Mouse (Mus musculus) kidney, adult 8-10 months (tissue): ENCODE measurements around the gene Anxa8.

Source experiments
- DNase-seq, 2 experiments: peaks; one replicate each; pipeline ENCODE4 v3.0.0; 2022

The Anxa8 gene

GRCm38 (mm10) chr14:34085731-34086130 is at the start of gene Anxa8:
TSS of gene Anxa8 (plus strand) at chr14:34085981.
- DNase-seq = no peak

GRCm38 (mm10) chr14:34041241-34041640 is 44.5 kb upstream of the Anxa8 start:
- DNase-seq = no peak

- no peak for DNase-seq
Observed at GRCm38 (mm10) chr14:34043341-34043740, 42.4 kb upstream of the Anxa8 start.

GRCm38 (mm10) chr14:34050101-34050779 is 35.5 kb upstream of the Anxa8 start:
- DNase-seq = no peak

- DNase-seq = no peak
Observed at GRCm38 (mm10) chr14:34052516-34052915, 33.3 kb upstream of the Anxa8 start, which contains the start of gene Antxrl. TSS of gene Antxrl (plus strand) at chr14:34052707.

GRCm38 (mm10) chr14:34071665-34072064 is 14.1 kb upstream of the Anxa8 start:
- DNase-seq = no peak

GRCm38 (mm10) chr14:34075346-34075745 is 10.4 kb upstream of the Anxa8 start:
- DNase-seq = peak; percentile 9

- DNase-seq = no peak
Observed at GRCm38 (mm10) chr14:34077222-34077621, 8.6 kb upstream of the Anxa8 start.

- DNase-seq = no peak
Observed at GRCm38 (mm10) chr14:34078293-34078692, 7.5 kb upstream of the Anxa8 start.

- peak; percentile 31 to 67 for DNase-seq
Observed at GRCm38 (mm10) chr14:34080321-34080997, 5.3 kb upstream of the Anxa8 start.

- DNase-seq = no peak
Observed at GRCm38 (mm10) chr14:34086806-34087205, 1.0 kb downstream of the Anxa8 start.

- no peak for DNase-seq
Observed at GRCm38 (mm10) chr14:34087856-34088398, 2.1 kb downstream of the Anxa8 start.

GRCm38 (mm10) chr14:34089796-34090195 is 4.0 kb downstream of the Anxa8 start:
- DNase-seq = no peak

GRCm38 (mm10) chr14:34091475-34091874 is 5.7 kb downstream of the Anxa8 start:
- DNase-seq = no peak

- no peak for DNase-seq
Observed at GRCm38 (mm10) chr14:34092856-34093255, 7.1 kb downstream of the Anxa8 start.

- no peak for DNase-seq
Observed at GRCm38 (mm10) chr14:34096161-34096560, 10.4 kb downstream of the Anxa8 start.

- no peak for DNase-seq
Observed at GRCm38 (mm10) chr14:34102601-34103000, 16.8 kb downstream of the Anxa8 start, which contains the start of gene A630023A22Rik. TSS of gene A630023A22Rik (minus strand) at chr14:34102754.

GRCm38 (mm10) chr14:34103855-34104254 is 18.1 kb downstream of the Anxa8 start:
- no peak for DNase-seq

- peak; percentile 36 to 75 for DNase-seq
Observed at GRCm38 (mm10) chr14:34104892-34105291, 19.1 kb downstream of the Anxa8 start.

- peak in 1 of 2 experiments; percentile 53 for DNase-seq
Observed at GRCm38 (mm10) chr14:34106389-34107062, 20.7 kb downstream of the Anxa8 start.

- no peak for DNase-seq
Observed at GRCm38 (mm10) chr14:34107594-34107993, 21.8 kb downstream of the Anxa8 start.

- no peak for DNase-seq
Observed at GRCm38 (mm10) chr14:34114311-34114710, 28.5 kb downstream of the Anxa8 start.

- no peak for DNase-seq
Observed at GRCm38 (mm10) chr14:34119046-34119723, 33.4 kb downstream of the Anxa8 start.
